Mouse (Mus musculus) E14TG2a.4 (cell line): Measurements from ENCODE around the gene Mapt.

ENCODE experiments used
- CTCF ChIP-seq: conservative IDR thresholded peaks from 2 replicates; pipeline ENCODE4 v1.5.1; 2014; ENCODE audit warnings: low read length
- NANOG ChIP-seq: IDR thresholded peaks from 2 replicates; pipeline ENCODE4 v1.6.1; 2014; ENCODE audit warnings: borderline replicate concordance, low read length, mixed read lengths
- POU5F1 ChIP-seq: IDR thresholded peaks from 2 replicates; pipeline ENCODE4 v1.6.1; 2014; ENCODE audit warnings: low read length, borderline replicate concordance

GRCm38 (mm10) chr11:104233574-104234206, 2.5 kb downstream of the Mapt start:
- TF ChIP-seq CTCF = no peak
- TF ChIP-seq POU5F1 = no peak
- TF ChIP-seq NANOG = no peak
